Mouse (Mus musculus): ENCODE measurements around the gene Slc51a.

GRCm38 (mm10) chr16:32516006-32516962 lies 28.6 kb upstream of the Slc51a start:
- TF ChIP-seq POLR2A (IDR thresholded peaks at IDR 0.05; ENCODE audit: insufficient read depth, low read depth, low read length) = peak; percentile 65; the same call in 1 of the 2 replicates
- no peak for TF ChIP-seq CTCF (IDR thresholded peaks at IDR 0.05; ENCODE audit: insufficient read depth, low read depth, low read length)

Data from olfactory bulb, adult 2 months (tissue).